Mouse (Mus musculus) embryonic facial prominence, embryonic 11.5 days (tissue): ENCODE results near the gene Myh1. TPM values are rescaled to one million over a fixed set of nuclear protein-coding genes. Genes with fewer than 3 reads are reported as not detected.

Experiments used
- ATAC-seq: fragments of 200-750 bp; cut with Nextera tagmentation; replicated peaks from 2 replicates; pipeline ENCODE4 v1.8.0; 2017; ENCODE audit warnings: low read depth; ENCODE audit not compliant: insufficient number of reproducible peaks, low FRiP score, low TSS enrichment
- DNase-seq: peaks from one replicate; pipeline ENCODE4 v3.0.0-alpha.2; 2015; ENCODE audit warnings: low spot score
- H3K27ac ChIP-seq: fragments of 300-500 bp; sonication (generic); replicated peaks from 2 replicates; pipeline ENCODE4 v1.5.1; 2014; ENCODE audit warnings: mild to moderate bottlenecking, low read depth, low read length, control low read depth
- H3K27me3 ChIP-seq: fragments of 300-500 bp; sonication (generic); 2 replicates; pipeline ENCODE4 v1.6.1; 2014; ENCODE audit warnings: mild to moderate bottlenecking, low read length, moderate library complexity, mixed read lengths; ENCODE audit not compliant: control insufficient read depth, insufficient read depth
- H3K36me3 ChIP-seq: fragments of 300-500 bp; sonication (generic); replicated peaks from 2 replicates; pipeline ENCODE4 v1.6.1; 2014; ENCODE audit warnings: low read depth, mild to moderate bottlenecking, low read length, moderate library complexity, mixed read lengths; ENCODE audit not compliant: control insufficient read depth, insufficient read depth
- H3K4me1 ChIP-seq: fragments of 300-500 bp; sonication (generic); 2 replicates; pipeline ENCODE4 v1.6.1; 2014; ENCODE audit warnings: low read length, mixed read lengths; ENCODE audit not compliant: control insufficient read depth, insufficient read depth
- H3K4me2 ChIP-seq: fragments of 300-500 bp; sonication (generic); 2 replicates; pipeline ENCODE4 v1.6.1; 2014; ENCODE audit warnings: low read depth, mild to moderate bottlenecking, control low read depth, low read length, moderate library complexity
- H3K4me3 ChIP-seq: fragments of 300-500 bp; sonication (generic); 2 replicates; pipeline ENCODE4 v1.5.1; 2014; ENCODE audit warnings: low read depth, low read length, control low read depth
- H3K9ac ChIP-seq: fragments of 300-500 bp; sonication (generic); replicated peaks from 2 replicates; pipeline ENCODE4 v1.6.1; 2014; ENCODE audit warnings: mild to moderate bottlenecking, control low read depth, low read length
- H3K9me3 ChIP-seq: fragments of 300-500 bp; sonication (generic); replicated peaks from 2 replicates; pipeline ENCODE4 v1.6.1; 2016; ENCODE audit warnings: mild to moderate bottlenecking, low read length, inconsistent platforms, mixed read lengths; ENCODE audit not compliant: control insufficient read depth
- WGBS: fragments of 180-500 bp; shearing (Covaris S2); extraction: QIAGEN DNeasy Blood & Tissue Kit; methylation state at CpG from one replicate; pipeline ENCODE4 v1.1.7; 2014; 5-methylcytosine and 5-hydroxymethylcytosine counted together
- polyA plus RNA-seq: library from polyadenylated mRNA; unstranded; fragments of >200 nt; fragmentation: Nextera tagmentation; extraction: Ambion mirVana; gene quantifications from 2 replicates; pipeline ENCODE4 v1.2.1, GENCODE M21; 2014

Gene Myh1
- polyA plus RNA-seq, 1 experiment from 2014 or later, result 0.06 TPM

- Histone ChIP-seq H3K9ac (no peak overlapping the region), H3K27me3 (no peaks in the 10 kb centered on the region), H3K36me3 (no peaks in the 10 kb centered on the region), H3K4me1 (no peaks in the 10 kb centered on the region), H3K4me2 (no peak overlapping the region), H3K27ac (no peak overlapping the region), H3K9me3 (no peaks in the 10 kb centered on the region), H3K4me3 (no peak overlapping the region)
- DNase-seq (no peak), ATAC-seq (no peak)
- WGBS, result 79% methylated on average over 4 of the region's 4 CpGs
Measured at GRCm38 (mm10) chr11:67163701-67164100, 36.2 kb upstream of the Myh1 start.

DNA sequence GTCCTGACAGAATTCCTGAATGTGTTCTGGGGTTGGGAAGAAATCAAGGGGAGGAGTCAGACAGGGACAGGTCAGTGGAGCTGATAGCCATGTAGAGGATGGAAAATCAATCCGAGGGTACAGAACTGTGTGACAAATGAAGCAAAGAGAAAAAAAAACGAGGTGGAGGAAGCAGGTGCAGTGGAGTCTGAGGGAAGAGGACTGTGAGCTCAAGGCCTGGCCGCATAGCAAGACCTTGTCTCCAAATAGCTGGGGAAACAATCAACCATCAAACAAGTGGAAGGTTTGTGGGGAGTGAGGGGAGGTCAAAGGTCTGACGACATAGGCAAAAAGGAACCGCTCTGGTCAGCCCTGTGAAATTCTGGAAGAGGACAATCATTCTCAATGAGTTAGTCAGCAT is 35.0 kb upstream of the Myh1 start:
- no peak overlapping the region for H3K4me3 ChIP-seq
- H3K9me3 ChIP-seq, result no peaks in the 10 kb centered on the region
- H3K36me3 ChIP-seq, result no peaks in the 10 kb centered on the region
- no peak for DNase-seq
- WGBS, result 53% methylated on average over 5 of the region's 5 CpGs
- no peak overlapping the region for H3K27ac ChIP-seq
- ATAC-seq, result no peak
- H3K4me2 ChIP-seq, result no peak overlapping the region
- H3K4me1 ChIP-seq, result no peaks in the 10 kb centered on the region
- H3K9ac ChIP-seq, result no peak overlapping the region
- no peaks in the 10 kb centered on the region for H3K27me3 ChIP-seq

DNA sequence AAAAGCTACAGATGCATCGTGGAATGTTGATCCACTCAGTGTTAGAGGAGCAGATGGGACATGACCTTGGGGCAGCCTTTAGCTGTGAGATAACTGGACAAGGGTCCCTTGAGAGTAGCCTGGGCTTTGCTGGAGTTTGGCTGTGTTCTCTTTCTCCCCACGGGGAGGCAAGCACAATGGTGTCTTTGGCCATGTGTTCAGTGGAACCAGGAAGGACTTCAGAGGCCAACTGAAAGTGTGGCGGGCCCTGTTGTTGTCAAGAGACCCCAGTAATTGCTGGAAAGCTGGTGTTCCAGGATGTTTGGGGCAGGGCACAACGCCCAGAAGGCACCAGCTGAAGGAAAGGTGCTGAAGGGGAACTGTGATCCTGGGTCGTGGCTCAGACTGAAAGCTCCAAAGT is 30.6 kb upstream of the Myh1 start:
- H3K9me3 ChIP-seq, result no peaks in the 10 kb centered on the region
- WGBS, result 29% methylated on average over 5 of the region's 5 CpGs
- H3K27me3 ChIP-seq, result no peaks in the 10 kb centered on the region
- DNase-seq, result no peak
- no peaks in the 10 kb centered on the region for H3K36me3 ChIP-seq
- H3K27ac ChIP-seq, result no peak overlapping the region
- H3K9ac ChIP-seq, result no peak overlapping the region
- H3K4me3 ChIP-seq, result no peak overlapping the region
- no peak for ATAC-seq
- no peak overlapping the region for H3K4me2 ChIP-seq
- H3K4me1 ChIP-seq, result no peaks in the 10 kb centered on the region

- Histone ChIP-seq H3K9me3 (no peaks in the 10 kb centered on the region), H3K36me3 (no peaks in the 10 kb centered on the region), H3K4me3 (no peak within 1 kb of the TSS), H3K27me3 (no peaks in the 10 kb centered on the region), H3K4me1 (no peaks in the 10 kb centered on the region), H3K4me2 (no peak within 1 kb of the TSS), H3K9ac (no peak within 1 kb of the TSS), H3K27ac (no peak within 1 kb of the TSS)
- 79% methylated on average over 14 of the region's 14 CpGs for WGBS
- ATAC-seq, result no peak
- no peak for DNase-seq
Measured at GRCm38 (mm10) chr11:67170727-67171126, 29.1 kb upstream of the Myh1 start, which contains the start of gene Myh2. Gene Myh2 (plus strand): TSS chr11:67171027.

DNA sequence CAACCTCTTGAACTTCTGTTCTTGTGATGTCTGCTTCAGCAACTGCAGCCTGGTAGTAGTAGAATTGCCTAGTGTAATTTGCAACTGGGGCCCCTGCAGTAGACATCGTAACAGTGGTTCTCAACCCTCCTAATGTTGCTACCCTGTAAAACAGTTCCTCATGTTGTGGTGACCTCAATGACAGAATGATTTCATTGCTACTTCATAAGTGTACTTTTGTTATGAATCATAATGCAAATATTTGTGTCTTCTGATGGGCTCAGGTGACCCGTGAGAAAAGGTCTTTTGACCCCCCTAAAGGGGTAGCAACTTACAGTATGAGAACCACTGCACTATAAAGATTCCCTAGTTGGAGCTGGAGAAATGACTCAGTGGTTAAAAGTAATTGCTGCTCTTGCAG is 27.4 kb upstream of the Myh1 start:
- DNase-seq, result no peak
- Histone ChIP-seq H3K4me1 (no peaks in the 10 kb centered on the region), H3K27ac (no peak overlapping the region), H3K4me3 (no peak overlapping the region), H3K9me3 (no peaks in the 10 kb centered on the region), H3K4me2 (no peak overlapping the region), H3K9ac (no peak overlapping the region), H3K27me3 (no peaks in the 10 kb centered on the region), H3K36me3 (no peaks in the 10 kb centered on the region)
- 81% methylated on average over 2 of the region's 2 CpGs for WGBS
- ATAC-seq, result no peak

- 73% methylated on average over 5 of the region's 5 CpGs for WGBS
- Histone ChIP-seq H3K27me3 (no peaks in the 10 kb centered on the region), H3K9me3 (no peaks in the 10 kb centered on the region), H3K4me2 (no peak overlapping the region), H3K27ac (no peak overlapping the region), H3K9ac (no peak overlapping the region), H3K36me3 (no peaks in the 10 kb centered on the region), H3K4me3 (no peak overlapping the region), H3K4me1 (no peaks in the 10 kb centered on the region)
- ATAC-seq (no peak), DNase-seq (no peak)
Measured at GRCm38 (mm10) chr11:67176376-67176775, 23.5 kb upstream of the Myh1 start.

- H3K36me3 ChIP-seq, result no peaks in the 10 kb centered on the region
- no peak overlapping the region for H3K27ac ChIP-seq
- 89% methylated on average over 10 of the region's 10 CpGs for WGBS
- ATAC-seq (no peak), DNase-seq (no peak)
- no peak overlapping the region for H3K4me3 ChIP-seq
- no peak overlapping the region for H3K4me2 ChIP-seq
- H3K4me1 ChIP-seq, result no peaks in the 10 kb centered on the region
- no peak overlapping the region for H3K9ac ChIP-seq
- no peaks in the 10 kb centered on the region for H3K9me3 ChIP-seq
- H3K27me3 ChIP-seq, result no peaks in the 10 kb centered on the region
Measured at GRCm38 (mm10) chr11:67190316-67190715, 9.5 kb upstream of the Myh1 start.

DNA sequence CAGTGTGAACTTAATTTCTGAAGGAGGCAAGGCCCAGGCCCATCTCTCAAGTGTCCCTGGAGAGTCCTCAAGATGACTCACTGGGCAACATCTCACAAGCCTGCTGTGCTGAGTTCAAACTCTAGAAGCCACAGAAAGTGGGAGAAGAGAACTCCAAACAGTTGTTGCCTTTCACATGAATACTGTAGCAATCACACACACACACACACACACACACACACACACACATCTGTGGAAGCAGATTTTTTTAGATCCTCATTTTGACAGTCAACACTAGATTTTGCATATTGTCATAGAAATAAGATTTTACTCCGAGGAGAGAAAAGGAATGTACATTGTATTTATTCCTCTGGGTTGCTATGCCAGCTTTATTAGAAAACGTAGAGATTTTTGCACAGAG is 9.0 kb upstream of the Myh1 start:
- Histone ChIP-seq H3K27me3 (no peaks in the 10 kb centered on the region), H3K36me3 (no peaks in the 10 kb centered on the region), H3K4me3 (no peak overlapping the region), H3K27ac (no peak overlapping the region), H3K4me2 (no peak overlapping the region), H3K9ac (no peak overlapping the region), H3K4me1 (no peaks in the 10 kb centered on the region), H3K9me3 (no peaks in the 10 kb centered on the region)
- 89% methylated on average over 2 of the region's 2 CpGs for WGBS
- ATAC-seq (no peak), DNase-seq (no peak)
